Mouse (Mus musculus) left cerebral cortex, postnatal 36 days (tissue): ENCODE data around the gene Tab2. TPM values are rescaled to one million over a fixed set of nuclear protein-coding genes. Genes with fewer than 3 reads are reported as not detected.
A peak's percentile ranks its signal among the peaks of the same experiment; 100 is the strongest.

Experiments used
- DNase-seq, 2 experiments: peaks; one replicate each; pipeline ENCODE4 v3.0.0; 2021 to 2022; ENCODE audit warnings: low spot score in 2 of 2, mixed read lengths in 1 of 2
- intact Hi-C: fragments of 180-260 bp; cut with DNase I; formaldehyde crosslinking; loops from one replicate; pipeline ENCODE4 v1.15.1; 2025
- total RNA-seq, 2 experiments: library from RNA; stranded (reverse); gene quantifications; 2 replicates each; pipeline ENCODE4 v1.2.3; 2021

The Tab2 gene
- 10 to 100 TPM; 49.7 to 60.2 TPM for total RNA-seq

DNA sequence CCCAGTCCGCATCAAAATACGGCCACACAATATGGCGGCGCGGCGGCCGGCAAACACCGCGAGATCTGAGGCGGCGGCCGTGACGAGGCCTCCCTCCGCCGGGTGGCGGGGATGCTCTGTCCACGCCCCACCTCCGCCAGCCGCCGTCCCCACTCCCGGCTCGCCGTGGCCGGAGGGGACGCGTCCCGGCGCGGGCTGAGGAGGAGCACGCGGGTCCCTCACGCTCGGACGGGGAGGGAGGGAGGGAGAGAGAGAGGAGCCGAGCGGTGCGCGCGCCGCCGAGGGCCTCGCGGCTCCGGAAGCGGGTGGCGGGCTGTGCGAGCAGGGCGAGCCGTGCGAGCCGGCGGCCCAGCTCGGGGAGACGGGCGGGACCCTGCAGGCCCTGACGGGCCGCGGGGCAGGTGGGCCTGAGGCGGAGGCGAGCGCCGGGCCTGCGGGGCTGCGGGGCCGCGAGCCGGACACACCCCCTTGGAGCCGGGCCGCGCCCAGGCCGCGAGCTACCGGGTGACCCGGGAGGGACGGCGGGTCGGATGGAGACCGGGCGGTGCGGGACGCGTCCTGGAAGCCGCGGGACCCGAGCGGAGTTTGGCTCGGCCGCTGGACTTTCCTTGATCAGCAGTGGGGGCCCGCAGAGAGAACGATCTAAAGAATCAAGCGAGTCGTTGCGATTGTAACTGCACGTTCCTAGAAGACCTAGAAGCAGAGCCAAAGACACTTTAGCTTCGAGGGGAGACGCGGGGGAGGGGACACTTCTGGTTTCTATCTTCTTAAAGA is at the start of gene Tab2:
TSS of gene Tab2 (minus strand) at position 3 of the 774 bp plus-strand sequence.
- peak; percentile 91 to 92 for DNase-seq
- intact Hi-C loops = loop anchor here (1.0 to 5.0 kb wide), 3 partner anchors 54 to 221 kb away; no protein-coding TSS in a partner anchor

DNA sequence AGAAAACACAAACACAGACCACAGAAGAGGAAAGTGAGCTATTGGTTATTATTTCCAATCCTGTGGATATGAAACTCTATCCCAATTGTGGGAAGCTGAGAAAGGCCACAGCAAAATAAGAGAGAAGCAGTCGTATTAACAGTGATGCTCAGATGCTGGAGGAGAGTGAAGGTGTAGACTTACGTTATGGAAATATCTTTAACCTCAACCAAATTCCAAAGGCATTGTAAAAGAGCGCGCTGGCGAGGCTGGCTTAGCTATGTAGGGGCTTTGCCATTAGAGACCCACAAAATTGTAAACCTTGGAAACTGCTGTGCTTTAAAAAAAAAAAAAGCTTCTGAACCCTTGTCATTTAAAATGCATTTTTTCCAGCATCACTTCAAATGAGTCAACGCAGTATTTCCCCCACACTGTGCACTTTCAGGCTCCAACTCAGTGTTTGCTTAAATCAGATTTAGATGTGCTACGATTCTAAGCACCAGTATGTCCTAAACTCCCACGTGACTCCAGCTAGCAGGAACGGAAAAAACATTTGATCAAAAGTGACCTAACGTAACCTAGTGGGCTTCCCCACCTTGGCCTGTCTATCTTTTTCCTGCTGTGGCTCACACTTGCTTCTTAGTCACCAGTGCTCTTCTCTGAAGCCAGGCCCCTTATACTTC is 36.4 kb upstream of the Tab2 start:
- intact Hi-C loops = no loop called here
- no peak for DNase-seq

DNA sequence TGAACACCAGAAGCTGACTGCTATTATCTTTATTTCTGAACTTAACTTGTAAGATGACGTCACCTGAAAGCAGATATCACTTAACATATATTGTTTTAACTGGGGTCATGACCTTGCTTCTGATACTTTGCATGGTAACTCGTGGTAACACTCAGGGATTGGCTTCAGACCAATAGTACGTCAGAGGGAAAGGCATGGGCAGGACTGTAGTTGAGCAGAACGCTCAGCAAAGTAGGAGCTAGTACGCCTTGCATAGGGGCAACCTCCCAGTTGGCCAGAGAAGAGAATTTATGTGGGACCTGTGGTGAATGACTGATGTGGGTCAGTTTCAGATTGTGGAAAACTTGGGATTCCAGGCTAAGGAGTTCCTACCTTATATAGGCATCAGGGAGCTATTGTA is 35.6 kb upstream of the Tab2 start:
- intact Hi-C loops = no loop called here

DNA sequence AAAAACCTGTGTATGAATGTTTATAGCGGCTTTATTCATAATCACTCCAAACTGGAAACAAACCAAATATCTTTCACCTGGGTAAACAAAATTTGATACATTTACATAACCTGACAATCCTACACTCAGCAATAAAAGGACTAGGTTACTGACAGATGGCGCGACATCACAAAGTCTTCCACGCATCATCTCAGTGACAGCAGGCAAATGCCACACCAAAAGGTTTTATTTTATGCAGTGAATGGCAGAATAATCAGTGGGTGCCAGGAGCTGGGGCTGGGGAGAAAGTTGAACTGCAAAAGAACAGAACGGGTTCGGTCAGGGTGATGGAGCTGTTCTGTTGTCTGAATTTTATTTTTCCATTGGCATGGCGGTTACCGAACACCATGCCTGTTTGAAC is 31.5 kb upstream of the Tab2 start:
- intact Hi-C loops = no loop called here
- no peak for DNase-seq

More for the DNA sequence above, 35.6 kb upstream of the Tab2 start:
- DNase-seq = no peak

DNA sequence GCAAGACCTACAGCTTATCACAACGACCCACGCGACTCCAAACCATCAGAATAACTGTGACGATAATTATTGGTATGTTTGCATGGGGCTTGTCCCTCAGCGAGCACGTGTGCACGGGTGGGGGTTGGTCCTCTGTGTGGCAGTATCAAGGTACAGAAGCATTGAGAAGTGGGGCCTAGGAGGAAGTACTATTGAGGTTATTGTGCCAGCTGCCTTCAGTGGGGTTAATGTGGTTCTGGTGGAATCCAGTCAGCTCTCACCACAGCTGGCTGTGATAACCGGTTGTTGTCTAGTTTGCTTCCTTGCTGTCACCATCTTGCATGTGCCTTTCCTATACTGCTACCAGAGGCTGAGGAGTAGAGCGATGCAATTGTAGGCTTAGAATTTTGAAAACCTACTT is 20.4 kb upstream of the Tab2 start:
- DNase-seq = no peak
- intact Hi-C loops = no loop called here

DNA sequence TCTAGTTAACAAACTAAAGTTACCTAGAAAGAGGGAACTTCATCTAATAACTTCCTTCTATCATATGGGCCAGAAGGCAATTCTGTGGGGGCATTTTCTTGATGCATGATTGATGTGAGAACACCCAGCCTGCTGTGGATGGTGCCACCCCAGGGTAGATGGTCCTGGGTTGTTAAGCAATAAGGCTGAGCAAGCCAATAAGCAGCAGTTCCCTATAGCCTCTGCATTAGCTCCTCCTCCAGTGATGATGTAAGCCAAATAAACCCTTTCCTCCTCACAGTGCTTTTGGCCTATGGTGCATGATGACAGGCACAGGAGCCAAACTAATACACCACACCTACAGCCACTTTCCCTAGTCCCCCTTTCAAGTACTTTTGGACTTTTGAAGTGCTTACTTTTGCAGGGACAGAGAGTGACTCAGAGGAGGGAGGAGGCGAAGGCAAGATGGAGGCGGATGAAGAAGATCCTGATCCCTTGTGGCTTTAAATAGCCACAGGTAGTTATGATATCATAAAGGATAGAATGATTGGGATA is 12.8 kb upstream of the Tab2 start:
- intact Hi-C loops = no loop called here
- DNase-seq = no peak

DNA sequence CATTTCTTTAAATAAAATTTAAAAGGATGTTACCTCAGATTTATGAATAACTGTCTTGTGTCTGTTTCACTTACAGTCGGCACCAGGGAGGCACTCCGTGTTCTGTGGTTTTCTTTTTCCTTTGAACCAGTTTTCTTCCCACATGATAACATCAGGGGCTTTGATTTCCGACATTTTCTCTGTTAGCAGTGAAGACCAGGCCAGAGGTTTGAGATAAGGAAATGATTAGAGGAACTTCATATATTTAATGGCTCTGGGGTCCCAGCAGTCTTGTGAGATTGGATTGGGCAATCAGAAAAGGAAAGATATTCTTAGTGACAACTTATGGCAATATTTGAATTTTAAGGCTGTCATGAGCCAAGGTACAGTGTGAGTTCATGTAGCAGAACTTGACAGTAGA is 11.1 kb upstream of the Tab2 start:
- no peak for DNase-seq
- intact Hi-C loops = no loop called here

DNA sequence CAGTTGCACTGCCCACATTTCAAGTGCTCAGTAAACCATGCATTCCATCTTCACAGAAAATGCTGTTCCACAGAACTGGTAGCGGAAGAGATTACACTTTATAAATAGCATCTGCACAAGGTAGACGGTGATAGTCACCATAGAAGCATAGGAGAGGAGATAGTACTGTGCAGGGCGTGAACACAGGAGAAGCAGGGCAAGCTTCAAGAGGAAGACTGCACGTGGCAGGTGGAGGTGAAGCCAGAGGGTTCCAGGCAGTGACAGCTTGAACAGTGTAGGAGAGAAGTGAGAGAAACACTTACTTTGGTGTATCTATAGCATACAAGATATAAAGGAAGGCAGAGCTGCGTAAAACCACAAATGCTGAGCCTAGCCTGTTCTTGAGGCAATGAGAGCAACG is 3.0 kb upstream of the Tab2 start:
- intact Hi-C loops = loop anchor here (5.0 kb wide), 2 partner anchors 57 to 218 kb away; no protein-coding TSS in a partner anchor
- DNase-seq = peak; percentile 30 to 53

DNA sequence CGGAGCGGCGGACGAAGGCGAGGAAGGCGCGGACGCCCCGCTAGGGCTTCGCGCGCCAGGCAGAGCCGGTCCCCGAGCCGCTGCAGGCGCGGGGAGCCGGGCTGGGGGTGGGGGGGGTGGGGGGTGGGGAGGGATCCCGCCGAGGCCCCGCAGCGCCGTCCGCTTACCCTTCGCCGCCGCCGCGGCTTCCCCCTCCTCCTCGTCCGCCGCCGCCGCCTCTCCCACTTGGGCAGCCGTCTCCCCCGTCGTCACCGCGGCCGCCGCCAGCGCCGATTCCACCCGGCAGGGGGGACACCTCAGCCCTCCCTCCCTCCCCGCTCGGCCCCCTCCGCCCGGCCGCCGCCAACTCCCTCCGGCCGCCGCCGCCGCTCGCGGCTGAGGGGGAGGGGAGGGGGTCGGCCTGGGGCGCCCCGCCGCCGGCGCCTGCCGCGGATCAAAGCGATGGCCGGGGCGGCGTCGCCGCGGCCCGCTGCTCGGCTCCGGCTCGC is 352 bp downstream of the Tab2 start:
- DNase-seq = peak in 1 of 2 experiments; percentile 48
- intact Hi-C loops = loop anchor here (1.0 to 5.0 kb wide), 3 partner anchors 53 to 222 kb away; no protein-coding TSS in a partner anchor

DNA sequence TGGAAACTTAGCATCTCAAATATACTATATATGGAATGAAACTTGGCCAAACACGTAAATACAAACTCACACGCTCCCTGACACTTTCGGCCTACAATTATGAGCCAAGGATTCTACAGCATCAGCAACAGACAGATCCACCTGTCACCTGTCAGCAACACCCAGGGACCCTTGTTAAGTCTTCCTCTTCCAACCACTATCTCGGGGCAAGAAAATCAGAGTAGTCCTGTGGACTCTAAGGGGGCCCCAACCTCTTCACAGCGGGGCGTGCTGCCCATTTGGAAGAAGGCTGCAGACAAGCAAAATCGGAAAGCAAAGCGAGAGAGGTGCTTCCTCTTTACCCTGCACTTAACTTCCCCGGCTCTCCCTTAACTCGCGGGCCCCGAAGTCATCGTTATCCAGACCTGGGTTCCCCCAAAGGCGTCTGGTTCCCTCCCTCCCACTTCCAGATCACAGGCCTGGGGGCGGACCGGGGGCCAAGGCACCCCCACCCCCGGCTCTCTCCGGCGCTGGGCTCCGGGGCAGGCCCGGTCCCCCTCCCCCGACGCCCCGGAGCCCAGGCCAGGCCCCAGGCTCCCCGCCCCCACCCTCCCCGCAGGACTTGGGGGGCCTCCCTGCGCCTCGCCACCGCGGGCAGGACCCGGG is 919 bp downstream of the Tab2 start:
- intact Hi-C loops = loop anchor here (5.0 kb wide), 2 partner anchors 53 to 222 kb away; no protein-coding TSS in a partner anchor
- DNase-seq = peak; percentile 35 to 47

DNA sequence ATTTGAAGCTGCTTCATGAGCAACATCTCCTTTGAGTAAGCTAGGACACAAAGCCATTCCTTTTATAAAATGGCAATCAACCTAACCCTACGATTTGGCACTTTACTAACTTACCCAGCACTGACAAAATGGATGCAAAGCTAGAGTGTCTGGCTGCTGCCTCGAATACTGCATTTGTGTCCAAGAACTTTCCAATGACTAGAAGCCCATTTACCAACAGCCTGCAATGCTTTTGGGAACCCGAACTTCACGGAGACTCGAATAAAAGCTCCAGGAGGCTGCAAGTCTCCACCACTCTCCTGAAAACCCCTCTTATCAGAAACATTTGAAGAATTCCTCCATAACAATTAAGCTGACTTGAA is 1.4 kb downstream of the Tab2 start:
- DNase-seq = no peak
- intact Hi-C loops = no loop called here

DNA sequence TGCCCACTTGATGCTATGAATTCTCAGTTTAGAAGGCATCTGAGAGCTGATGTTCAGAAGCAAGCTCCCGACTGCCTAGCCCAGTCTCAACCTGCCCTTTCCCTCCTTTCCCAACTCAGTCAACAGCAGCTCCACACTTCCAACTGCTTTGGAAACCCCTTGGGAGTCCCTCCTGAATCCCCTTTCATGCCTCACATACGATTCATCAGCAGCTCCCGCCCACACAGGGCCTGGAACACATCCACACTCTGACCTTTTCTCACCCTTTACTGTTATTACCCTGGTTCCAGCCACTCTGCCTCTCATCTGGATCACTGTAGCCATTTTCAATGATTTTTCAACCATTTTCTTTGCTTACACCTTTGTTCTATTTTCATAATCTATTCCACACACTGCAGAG is 13.0 kb downstream of the Tab2 start:
- intact Hi-C loops = no loop called here
- DNase-seq = no peak

DNA sequence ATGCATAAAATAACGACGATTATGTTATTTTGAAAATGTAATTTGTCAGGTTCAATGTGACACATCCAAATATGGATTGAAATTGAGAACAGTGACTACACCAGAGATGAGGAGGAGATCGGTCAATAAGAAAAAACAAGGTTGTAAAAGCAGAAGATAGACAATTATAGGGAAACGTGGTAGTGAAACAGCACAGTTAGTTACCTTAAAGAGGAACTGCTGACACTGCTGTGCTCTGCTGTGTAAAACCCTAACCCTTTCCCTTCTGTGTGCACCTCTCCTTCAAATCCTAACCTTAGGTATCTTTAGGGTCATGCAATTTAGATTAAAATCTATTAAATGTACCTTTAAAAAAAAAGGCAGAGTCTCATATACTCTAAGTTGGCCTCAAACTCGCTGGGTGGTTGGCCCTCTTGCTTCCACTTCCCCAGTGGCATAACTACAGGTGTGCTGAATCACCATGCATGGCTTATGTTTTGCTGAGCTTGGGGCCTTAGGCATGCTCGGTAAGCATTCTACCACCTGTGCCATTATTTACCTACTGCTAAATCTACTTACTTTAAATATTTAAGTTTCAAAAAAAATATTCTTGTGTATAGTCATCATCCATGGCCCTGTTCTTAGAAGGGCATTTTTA is 19.4 kb downstream of the Tab2 start:
- intact Hi-C loops = no loop called here

DNA sequence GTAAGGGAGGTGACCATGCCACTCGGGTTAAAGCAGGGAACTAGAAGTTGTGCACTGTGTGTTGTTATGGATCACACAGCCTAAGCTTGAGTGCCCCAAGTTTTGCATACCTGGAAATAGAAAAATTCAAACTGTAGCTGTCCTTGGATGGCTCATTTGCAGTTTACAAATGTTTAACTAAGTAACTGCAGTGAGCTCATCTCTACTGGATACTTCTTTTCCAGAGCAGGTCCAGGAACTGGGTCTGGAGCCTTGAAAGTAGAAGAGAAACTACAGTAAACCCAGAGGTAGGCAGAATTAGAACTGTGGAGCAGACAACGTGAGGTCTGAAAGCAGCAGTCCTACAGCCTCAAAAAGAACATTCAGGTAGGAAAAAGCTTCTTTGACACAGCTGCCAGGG is 23.1 kb downstream of the Tab2 start:
- intact Hi-C loops = no loop called here
- DNase-seq = no peak

More for the DNA sequence above, 19.4 kb downstream of the Tab2 start:
- no peak for DNase-seq

DNA sequence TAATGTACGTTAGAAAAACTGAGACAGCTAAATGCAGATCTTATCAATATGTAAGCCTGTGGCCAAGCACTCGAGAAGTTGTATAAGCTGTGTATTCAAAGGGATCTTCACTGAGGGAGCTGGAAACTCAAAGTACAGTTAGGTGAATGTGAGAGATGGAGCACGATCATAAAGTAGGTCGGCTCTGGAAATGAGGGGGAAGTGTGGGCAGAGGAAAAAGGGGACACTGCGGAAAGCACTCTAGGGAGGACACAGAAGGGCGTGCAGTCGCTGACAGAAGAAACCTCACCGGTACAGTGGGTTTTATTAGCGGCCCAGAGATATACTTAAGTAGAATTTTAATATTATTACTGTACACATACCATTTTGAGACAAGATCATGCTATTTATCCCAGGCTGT is 27.0 kb downstream of the Tab2 start:
- intact Hi-C loops = no loop called here
- DNase-seq = no peak

DNA sequence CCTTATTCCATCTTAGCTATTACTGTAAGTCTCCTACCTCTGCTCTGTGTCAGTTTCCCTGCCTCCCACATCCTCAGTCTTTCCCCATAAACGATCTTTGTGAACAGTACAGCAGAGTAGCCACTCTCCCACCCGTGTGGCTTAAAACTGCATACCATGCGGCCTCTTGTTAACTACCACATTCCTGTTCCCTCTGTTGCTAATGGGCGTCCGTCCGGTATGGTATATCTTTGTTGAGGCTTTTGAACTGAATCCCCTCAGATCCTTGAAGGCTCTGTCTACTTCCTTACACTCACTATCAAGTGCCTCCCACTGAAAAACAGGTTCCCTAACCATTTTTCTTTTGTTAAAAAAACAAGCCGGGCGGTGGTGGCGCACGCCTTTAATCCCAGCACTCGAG is 30.5 kb downstream of the Tab2 start:
- intact Hi-C loops = no loop called here
- no peak for DNase-seq

DNA sequence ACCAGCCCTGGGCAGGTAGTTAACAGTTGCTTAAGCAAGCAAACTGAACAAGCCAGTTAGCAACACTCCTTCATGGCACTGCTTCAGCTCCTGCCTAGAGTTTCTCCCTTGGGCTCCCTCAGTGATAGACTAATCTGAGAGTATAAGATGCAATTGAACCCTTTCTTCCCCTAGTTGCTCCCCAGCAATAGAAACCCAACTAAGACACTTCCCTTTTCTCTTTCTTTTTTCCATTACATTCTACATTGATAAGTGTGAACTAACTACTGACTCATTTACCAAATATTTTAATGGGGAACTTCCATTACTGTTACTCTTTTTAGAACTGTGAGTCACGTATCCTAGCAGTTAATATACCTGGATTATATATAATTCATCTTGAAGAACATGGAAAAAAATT is 32.6 kb downstream of the Tab2 start:
- DNase-seq = no peak

DNA sequence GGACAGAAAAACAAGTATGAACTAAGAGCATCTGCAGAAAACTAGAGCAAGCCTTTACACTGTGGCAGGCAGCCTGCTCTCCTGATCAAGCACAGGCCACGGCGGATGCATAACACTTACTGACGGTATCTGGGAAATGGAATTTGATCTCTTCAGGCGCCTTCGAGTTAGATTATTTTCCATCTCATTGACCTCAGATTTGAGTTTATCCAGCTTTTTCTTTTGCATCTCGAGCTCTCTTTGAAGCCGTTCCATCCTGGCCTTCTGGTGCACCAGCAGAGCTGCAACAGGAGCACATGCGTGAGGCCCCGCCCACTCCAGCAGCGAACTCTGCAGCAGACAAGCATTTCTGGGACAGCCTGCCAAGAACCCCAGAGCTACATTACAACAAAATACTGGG is 44.8 kb downstream of the Tab2 start:
- no peak for DNase-seq

More for the DNA sequence above, 32.6 kb downstream of the Tab2 start:
- intact Hi-C loops = no loop called here

DNA sequence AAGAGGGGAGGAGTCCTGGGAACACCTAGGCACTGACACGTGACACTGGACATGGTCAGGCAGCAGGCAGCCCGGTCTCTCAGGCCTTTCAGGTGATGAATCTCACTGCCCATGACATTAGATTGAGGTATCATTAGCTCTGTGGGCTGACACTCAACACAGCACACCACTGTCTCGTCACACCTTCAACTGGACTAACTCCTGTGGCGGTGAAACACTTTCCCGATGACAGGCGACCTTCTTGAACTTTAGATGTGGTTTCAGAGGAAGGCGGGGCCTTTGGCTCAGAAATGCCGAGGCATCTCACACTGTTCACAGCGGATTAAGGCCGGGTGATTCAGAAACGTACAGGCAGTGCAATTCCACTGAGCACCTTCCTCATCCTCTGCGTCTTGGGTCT is 48.9 kb downstream of the Tab2 start:
- intact Hi-C loops = no loop called here

More for the DNA sequence above, 44.8 kb downstream of the Tab2 start:
- intact Hi-C loops = no loop called here

DNA sequence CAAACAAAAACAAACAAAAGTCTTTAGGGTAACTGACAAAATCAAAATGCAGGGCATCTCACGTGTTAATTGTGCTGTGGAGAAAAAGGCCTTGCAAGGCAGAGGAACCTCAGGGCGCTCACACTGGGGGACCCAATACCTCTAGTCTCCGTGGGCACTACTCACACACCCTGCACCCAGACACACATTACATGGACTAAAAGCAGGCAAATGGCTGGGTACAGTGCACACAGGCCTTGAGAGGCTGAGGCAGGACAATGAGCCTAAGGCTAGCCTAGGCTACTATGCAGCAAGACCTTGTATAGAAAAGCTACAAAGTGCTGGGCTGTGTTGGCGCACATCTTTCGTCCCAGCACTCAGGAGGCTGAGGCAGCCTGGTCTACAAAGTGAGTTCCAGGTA is 51.9 kb downstream of the Tab2 start:
- intact Hi-C loops = loop anchor here (5.0 kb wide), 3 partner anchors 53 to 278 kb away; partner anchors contain the start of gene Tab2
- DNase-seq = no peak

More for the DNA sequence above, 48.9 kb downstream of the Tab2 start:
- DNase-seq = no peak
